Mouse (Mus musculus) activated CD4-positive, CD25-positive, alpha-beta regulatory T cell (primary cell): ENCODE measurements around the gene Prpf39. TPM values are rescaled to one million over a fixed set of nuclear protein-coding genes. Genes with fewer than 3 reads are reported as not detected.

ENCODE experiments used
- polyA plus RNA-seq, 2 experiments: library from polyadenylated mRNA; unstranded; fragments of 100-300 nt; shearing (Covaris generic); gene quantifications; one replicate each; pipeline ENCODE4 v1.2.1; 2017

Prpf39 gene
- polyA plus RNA-seq, result 10 to 100 TPM; 59.7 to 70.5 TPM

DNA sequence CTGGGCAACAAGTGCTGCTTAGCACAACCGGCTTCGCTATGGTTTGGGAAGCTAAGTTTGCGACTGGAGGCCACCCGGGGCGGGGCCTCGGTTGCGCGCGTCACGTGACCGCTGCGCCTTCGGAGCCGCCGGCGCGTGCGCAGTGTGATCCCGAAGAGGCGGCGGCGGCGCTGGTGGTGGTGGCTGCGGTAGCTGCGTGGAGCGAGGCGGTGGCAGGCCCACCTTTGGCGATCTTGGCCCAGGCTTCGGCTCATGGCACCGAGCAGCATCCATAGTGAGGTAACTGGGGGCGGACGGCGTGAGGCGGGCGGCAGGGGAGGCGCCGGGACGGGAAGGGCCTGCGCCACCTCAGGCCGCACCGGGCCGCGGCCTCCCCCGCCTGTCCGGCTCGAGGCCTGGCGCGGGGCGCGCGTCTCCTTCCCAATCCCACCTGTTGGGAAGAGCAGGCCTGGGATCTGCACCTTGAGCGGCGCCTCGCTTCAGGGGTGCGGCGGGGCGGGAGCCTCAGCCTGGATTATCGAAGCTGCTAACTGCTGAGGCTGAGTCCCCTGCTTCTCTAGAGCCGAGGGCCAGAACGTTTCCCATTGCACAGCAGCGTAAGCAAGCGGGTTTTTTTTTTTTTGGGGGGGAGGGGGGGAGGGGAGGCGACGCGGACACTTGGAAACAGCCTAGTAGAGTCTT is at the start of gene Prpf39:
Prpf39 (plus strand) TSS at position 144 of the 681 bp plus-strand sequence.

GRCm38 (mm10) chr12:65073611-65074178 is 37.6 kb downstream of the Prpf39 start, which contains the start of gene Fkbp3:
Fkbp3 (minus strand) TSS chr12:65074007.

DNA sequence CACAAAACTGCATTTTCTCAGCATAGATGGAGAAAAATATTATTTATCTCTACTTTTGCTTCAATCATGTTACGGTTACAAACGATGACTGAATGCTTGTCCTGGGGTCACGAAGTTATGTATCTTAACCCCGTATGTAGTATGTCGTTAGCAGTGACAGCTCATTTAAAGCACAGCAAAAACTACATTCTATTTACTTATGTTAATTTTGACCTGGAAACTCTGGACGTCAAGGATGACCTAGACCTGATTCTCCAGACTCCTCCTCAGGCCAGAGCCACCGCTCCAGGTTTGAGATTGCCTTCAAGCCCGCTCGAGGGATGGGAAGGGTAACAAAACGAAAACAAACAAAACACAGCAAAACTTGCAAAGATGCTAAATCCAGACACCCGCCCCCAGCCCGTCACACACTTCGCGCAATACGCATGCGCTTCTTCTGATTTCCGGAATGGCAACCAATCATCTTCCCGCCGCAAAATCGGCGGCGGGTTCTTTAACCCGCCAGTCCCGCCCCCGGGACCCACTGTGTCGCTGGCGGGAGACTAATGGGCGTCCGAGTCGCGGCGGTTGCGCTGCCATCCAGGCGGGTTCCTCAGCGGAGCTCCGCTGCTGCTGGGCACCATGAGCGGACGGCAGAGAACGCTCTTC is 39.1 kb downstream of the Prpf39 start, which contains the start of gene Fancm:
Fancm (plus strand) TSS at position 519 of the 648 bp plus-strand sequence.

Other genes with a start within 250 kb of the Prpf39 start
- gene Gm527, start 118.4 kb upstream of the Prpf39 start, polyA plus RNA-seq, result 10 to 100 TPM in 1 of 2 experiments, 1 to 10 TPM in 1; 5.6 to 10.4 TPM
- 10 to 100 TPM; 25.3 to 27.5 TPM for gene Klhl28, start 70.8 kb upstream of the Prpf39 start, polyA plus RNA-seq
- 10 to 100 TPM; 28.3 to 31.7 TPM for gene Togaram1, start 70.5 kb upstream of the Prpf39 start, polyA plus RNA-seq
- 100 to 1,000 TPM; 234 to 275 TPM for gene Fkbp3, start 37.7 kb downstream of the Prpf39 start, polyA plus RNA-seq
- 10 to 100 TPM; 10.1 to 17.5 TPM for gene Fancm, start 39.3 kb downstream of the Prpf39 start, polyA plus RNA-seq
- gene Mis18bp1, start 136.3 kb downstream of the Prpf39 start, polyA plus RNA-seq, result 1 to 10 TPM; 7.1 to 7.7 TPM
- not detected for gene Wdr20rt, start 189.2 kb downstream of the Prpf39 start, polyA plus RNA-seq